Mouse (Mus musculus) cerebellum, postnatal 25 days (tissue): ENCODE measurements around the gene Abhd17b.
"Not testable (repeated sequence)": the region's sequence is repeated elsewhere in the genome, so short reads cannot be mapped to it uniquely, and the experiment has no call there.

Source experiments
- DNase-seq, 2 experiments: peaks; one replicate each; pipeline ENCODE4 v3.0.0; 2021; ENCODE audit warnings: mixed read lengths in 2 of 2

Abhd17b gene

DNA sequence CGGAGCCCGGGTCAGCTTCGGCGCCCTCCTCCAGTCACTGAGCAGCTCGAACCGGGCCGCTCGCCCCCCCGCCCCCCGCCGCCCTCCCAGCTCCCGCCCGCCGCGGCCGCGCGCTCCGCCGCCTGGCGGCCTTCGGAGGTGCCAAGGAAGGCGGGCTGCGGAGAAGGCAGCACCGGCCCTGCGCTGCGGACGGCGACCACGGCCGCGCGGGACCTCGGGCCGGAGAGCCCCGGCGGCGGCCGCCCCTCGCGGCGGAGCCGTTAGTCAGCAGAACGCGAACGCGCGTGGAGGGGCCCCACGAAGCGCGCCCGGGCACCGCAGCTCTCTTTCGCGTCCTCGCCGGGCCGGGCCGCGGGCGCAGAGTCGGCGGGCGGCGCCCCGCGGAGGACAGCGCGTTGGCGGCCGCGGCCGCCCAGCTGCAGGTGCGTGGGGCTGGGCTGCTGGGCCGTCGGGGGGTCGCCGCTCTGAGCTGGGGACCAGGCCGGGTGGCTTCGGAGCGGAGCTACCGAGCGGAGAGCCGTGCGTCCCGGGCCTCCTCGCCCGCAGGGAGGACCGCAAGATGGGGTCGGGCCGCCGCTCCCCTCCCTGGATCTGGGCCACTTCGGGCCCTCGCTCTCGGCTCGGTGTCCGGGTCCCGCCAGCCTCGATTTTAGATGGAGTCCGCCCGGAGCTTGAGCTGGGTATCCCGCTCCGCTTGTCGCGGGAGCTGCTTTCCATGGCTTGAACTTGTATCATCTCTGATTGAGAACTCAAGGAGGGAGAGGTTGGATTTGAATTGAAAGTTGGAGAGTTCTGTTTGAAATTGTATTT is at the start of gene Abhd17b:
Gene Abhd17b (plus strand): TSS at position 14 of the 810 bp plus-strand sequence.
- peak; percentile 75 to 77 for DNase-seq

DNA sequence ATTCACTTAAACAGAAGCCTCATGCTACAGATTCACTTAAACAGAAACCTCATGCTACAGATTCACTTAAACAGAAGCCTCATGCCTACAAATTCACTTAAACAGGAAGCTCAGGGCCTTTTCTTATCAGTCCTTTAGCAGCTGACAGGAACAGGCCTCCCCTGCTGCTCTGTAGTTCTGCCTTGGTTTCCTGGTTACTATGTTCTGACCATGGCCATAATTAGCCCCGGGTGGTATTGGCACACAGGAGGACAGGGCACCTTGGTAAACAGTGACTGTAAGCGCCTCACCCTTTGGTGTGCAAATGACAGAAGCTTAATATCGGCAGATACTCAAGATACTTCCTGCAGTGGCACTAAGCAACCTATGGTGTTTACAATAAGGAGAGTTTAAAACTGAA is 49.1 kb upstream of the Abhd17b start:
- no peak for DNase-seq

GRCm38 (mm10) chr19:21605294-21605693 is 47.7 kb upstream of the Abhd17b start:
- no peak for DNase-seq

GRCm38 (mm10) chr19:21610240-21610639 is 42.7 kb upstream of the Abhd17b start:
- no peak for DNase-seq

GRCm38 (mm10) chr19:21611297-21611696 is 41.7 kb upstream of the Abhd17b start:
- DNase-seq: no peak

GRCm38 (mm10) chr19:21611725-21612575 is 41.0 kb upstream of the Abhd17b start:
- DNase-seq: no peak

DNA sequence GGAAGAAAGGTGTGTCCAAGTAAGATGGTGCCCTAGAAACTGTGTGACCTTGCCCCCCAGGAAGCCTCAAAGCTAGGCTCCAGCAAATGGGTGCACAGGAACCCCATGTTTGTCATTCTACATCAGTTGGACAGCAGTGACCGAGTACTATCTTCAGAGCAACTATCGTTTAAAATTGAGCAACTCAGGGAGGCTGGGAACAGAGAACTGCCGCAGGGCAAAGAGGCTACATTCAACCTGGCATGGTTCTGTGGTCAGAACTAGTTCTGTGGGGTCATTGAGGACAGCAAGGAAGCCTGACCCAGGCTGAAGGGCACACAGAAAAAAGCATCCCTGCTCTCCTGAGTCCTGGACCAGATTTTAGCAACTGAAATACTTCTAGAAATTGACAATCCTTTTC is 37.2 kb upstream of the Abhd17b start:
- no peak for DNase-seq

- DNase-seq: peak in 1 of 2 experiments; percentile 49
These were observed 29.4 kb upstream of the Abhd17b start for GRCm38 (mm10) chr19:21623410-21624147.

DNA sequence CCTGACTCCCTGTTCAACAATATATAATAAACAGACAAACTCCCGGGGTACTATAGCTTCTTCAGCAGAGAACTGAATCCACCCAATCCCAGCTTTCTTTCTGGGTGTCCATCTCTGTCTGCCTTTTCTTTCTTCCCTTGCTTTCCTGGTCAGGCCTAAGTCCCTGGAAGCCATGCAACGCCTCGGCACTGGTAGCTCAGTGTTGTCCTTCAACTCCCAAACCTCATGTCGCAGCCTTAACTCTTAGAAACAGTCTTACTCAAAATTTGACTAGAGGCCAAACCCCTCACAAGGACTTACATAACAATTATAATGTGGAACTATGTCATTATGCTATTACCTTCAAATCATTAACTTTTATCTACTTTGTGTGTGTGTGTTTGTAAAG is 28.8 kb upstream of the Abhd17b start:
- no peak for DNase-seq

DNA sequence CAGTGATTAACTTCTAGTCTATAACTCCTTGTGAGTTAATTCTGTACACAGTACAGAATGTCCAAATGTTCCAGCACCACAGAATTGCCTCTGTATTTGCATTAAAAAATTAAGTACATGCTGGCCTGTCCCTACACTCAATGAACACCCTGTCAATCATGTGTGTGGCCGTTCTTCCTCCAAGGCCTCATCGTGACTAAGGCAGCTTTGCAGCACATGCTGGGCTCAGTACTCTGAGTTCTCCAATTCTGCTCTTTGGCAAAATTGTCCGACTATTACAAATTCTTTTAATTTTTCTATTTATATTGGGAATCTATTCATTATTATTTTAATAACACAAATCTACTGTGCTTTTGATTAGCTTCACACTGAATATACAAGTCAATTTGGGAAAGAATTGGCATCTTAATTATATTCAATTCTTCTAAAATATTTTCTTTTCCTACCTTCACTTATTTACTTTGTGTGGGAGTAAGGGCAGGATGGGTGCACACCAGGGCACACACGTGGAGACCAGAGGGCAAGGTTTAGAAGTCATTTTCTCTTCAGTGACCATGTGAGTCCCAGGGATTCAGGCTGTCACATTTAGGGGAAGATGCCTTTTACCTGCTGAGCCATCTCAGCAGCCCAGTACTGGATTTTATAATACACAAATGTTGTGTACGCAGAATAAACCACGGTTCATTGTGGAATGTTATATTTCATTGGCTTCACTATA is 26.6 kb upstream of the Abhd17b start:
- DNase-seq: no peak

DNA sequence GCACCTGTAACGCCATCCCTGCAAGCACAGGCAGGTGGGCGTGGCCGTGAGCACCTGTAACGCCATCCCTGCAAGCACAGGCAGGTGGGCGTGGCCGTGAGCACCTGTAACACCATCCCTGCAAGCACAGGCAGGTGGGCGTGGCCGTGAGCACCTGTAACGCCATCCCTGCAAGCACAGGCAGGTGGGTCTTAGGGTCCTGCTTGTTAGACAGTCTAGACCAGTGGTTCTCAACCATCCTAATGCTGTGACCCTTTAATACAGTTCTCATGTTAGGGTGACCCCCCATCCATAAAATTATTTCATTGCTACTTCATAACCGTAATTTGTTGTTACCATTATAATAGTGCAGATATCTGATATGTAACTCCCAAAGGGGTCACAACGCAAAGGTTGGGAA is 24.5 kb upstream of the Abhd17b start:
- DNase-seq: not testable (repeated sequence)

GRCm38 (mm10) chr19:21629030-21629429 is 24.0 kb upstream of the Abhd17b start:
- DNase-seq: no peak

- DNase-seq: no peak
These were observed 23.5 kb upstream of the Abhd17b start for GRCm38 (mm10) chr19:21629501-21629900.

DNA sequence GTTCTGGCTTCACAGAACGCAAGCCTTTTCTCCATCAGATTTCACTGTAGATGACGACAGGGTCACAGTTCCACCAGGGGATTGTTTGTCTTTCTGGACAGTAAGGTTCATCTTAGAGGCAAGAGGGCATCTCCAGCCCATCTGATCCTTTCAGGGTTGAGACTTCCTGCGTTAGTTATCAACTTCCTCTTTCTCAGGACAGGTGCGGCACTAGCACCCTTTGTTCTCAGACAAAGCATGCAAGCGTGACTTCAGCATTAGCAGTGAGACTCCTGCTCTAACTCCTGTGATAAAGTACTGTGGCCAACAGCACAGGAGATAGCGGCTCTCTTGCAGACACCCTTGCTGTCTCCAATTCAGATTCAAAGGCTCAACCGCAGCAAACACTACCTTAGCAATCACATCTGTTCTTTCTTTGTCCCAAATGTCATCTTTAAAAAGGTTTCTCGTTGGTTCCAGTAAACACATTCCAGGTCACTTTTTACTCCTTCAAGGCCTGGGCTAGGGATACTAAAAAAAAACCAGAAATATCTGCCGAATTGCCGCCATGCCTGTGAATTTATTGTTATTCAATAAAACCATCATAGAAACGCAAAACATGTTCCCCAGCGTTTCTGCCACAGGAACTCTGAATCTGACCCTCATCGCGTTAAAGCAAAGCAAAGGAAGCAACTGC is 22.2 kb upstream of the Abhd17b start:
- DNase-seq: no peak

GRCm38 (mm10) chr19:21635406-21635805 is 17.6 kb upstream of the Abhd17b start:
- no peak for DNase-seq

DNA sequence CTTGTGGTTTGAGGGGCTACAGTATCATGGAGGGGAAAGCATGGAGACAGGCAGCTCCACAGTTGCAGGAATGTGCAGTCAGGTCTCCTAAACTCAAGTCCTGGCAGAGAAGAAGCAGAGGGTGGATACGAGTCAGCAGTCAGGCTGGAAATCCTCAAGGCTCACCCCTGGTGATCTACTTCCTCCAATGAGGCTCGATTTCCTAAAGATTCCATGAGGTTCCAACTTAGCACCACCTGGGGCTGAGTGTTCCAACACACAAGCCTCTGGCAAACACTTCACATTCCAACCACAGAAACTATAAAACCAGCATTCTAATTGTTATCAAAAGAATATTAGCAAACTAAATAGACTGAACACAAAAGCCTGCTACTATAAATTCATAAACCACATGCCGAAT is 16.1 kb upstream of the Abhd17b start:
- no peak for DNase-seq

- DNase-seq: no peak
These were observed 15.3 kb upstream of the Abhd17b start for GRCm38 (mm10) chr19:21637672-21638071.

DNA sequence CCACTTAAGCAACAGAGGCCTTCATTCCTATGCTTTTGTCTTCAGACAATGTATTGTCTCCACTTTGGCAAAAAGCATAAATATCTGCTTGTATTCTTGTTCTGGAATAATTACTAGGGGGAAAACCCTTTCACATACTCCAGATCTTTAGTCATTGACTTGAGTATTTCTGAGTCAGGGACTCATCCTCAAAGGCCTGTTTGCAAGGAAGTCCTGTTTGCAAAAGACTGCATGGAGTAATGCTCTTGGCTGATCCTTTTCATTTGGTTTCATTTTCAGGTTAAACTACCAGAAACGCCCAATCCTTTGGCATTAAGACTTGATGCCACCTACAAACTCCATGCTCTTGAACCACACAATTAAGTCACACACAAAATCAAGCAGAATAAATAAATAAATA is 9.1 kb upstream of the Abhd17b start:
- DNase-seq: no peak

DNA sequence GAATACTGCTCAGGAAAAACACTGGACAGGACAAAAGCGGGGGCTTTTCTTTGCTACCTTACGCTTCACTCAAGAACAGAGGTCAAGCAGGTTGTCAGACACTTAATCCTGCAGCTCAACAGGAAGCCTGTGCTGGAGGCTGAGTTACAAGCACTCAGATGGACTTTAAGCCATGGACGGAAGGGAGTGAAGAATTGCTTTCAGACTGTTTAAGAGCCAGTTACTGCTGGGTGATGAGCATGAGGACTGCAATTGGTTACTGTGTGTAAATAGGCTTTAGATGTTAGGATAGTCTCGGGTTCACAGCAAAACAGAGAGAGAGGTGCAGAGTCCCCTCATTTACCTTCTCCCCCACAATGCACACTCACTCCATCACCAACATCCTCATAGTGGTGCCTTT is 7.7 kb upstream of the Abhd17b start:
- no peak for DNase-seq

- no peak for DNase-seq
These were observed 6.8 kb upstream of the Abhd17b start for GRCm38 (mm10) chr19:21646142-21646541.

- DNase-seq: no peak
These were observed 1.3 kb upstream of the Abhd17b start for GRCm38 (mm10) chr19:21651664-21652063.
